Mouse (Mus musculus) G1E (cell line): ENCODE measurements around the gene Yy2. TPM values are rescaled to one million over a fixed set of nuclear protein-coding genes. Genes with fewer than 3 reads are reported as not detected.
A peak's percentile ranks its signal among the peaks of the same experiment; 100 is the strongest.

Experiments
- ATAC-seq: 2 replicates; pipeline ENCODE4 v1.8.0; 2016; ENCODE audit warnings: mild to moderate bottlenecking; ENCODE audit not compliant: insufficient number of reproducible peaks, poor library complexity, low FRiP score, severe bottlenecking; ENCODE audit errors: extremely low read depth
- DNase-seq: peaks from one replicate; pipeline ENCODE4 v3.0.0; 2012; ENCODE audit warnings: low spot score
- H3K27me3 ChIP-seq: 2 replicates; pipeline ENCODE4 v1.6.1; 2012; ENCODE audit warnings: mild to moderate bottlenecking, low read length, inconsistent platforms; ENCODE audit not compliant: insufficient read depth
- H3K36me3 ChIP-seq: replicated peaks from 2 replicates; pipeline ENCODE3; 2012; ENCODE audit warnings: mild to moderate bottlenecking, inconsistent platforms
- H3K4me1 ChIP-seq: 2 replicates; pipeline ENCODE4 v1.6.1; 2012; ENCODE audit warnings: low read depth, low read length, inconsistent platforms, mixed read lengths; ENCODE audit not compliant: insufficient read depth
- H3K4me3 ChIP-seq: 2 replicates; pipeline ENCODE4 v1.5.1; 2012; ENCODE audit warnings: low read depth, mild to moderate bottlenecking, inconsistent platforms, low read length, moderate library complexity, mixed read lengths
- H3K9me3 ChIP-seq: replicated peaks from 2 replicates; pipeline ENCODE4 v1.6.1; 2012; ENCODE audit warnings: inconsistent platforms
- CTCF ChIP-seq: IDR thresholded peaks from 2 replicates; pipeline ENCODE4 v1.5.1; 2012; ENCODE audit warnings: low read depth, low read length, inconsistent platforms, mixed read lengths
- GATA1 ChIP-seq: IDR thresholded peaks from 2 replicates; pipeline ENCODE4 v1.6.1; 2012; ENCODE audit warnings: borderline replicate concordance, low read length, inconsistent platforms, mixed read lengths
- GATA2 ChIP-seq: IDR thresholded peaks from 2 replicates; pipeline ENCODE4 v1.6.1; 2012; ENCODE audit warnings: low read depth, low read length, inconsistent platforms, borderline replicate concordance
- POLR2AphosphoS5 ChIP-seq: IDR thresholded peaks from 2 replicates; pipeline ENCODE4 v1.6.1; 2012; ENCODE audit warnings: low read depth, low read length, inconsistent platforms; ENCODE audit not compliant: insufficient replicate concordance
- TAL1 ChIP-seq: conservative IDR thresholded peaks from 2 replicates; pipeline ENCODE4 v1.6.1; 2012; ENCODE audit warnings: low read depth, low read length, inconsistent platforms, mixed read lengths
- polyA plus RNA-seq: library from polyadenylated mRNA; stranded (reverse); fragments of >175 nt; gene quantifications from 2 replicates; pipeline ENCODE4 v1.2.3, GENCODE M21; 2012
- total RNA-seq, 2 experiments: library from RNA; stranded (forward) in 1 of 2; stranded (reverse) in 1 of 2; fragments of 200-1000 nt in 1 of 2; fragments of >200 nt in 1 of 2; fragmentation: Nextera tagmentation in 1 of 2; gene quantifications; 2 replicates each; pipeline ENCODE4 v1.2.3; 2014 to 2017

Yy2 gene
- total and polyA plus RNA-seq, 3 experiments: 5.2 to 6.9 TPM; not detected in 1

DNA sequence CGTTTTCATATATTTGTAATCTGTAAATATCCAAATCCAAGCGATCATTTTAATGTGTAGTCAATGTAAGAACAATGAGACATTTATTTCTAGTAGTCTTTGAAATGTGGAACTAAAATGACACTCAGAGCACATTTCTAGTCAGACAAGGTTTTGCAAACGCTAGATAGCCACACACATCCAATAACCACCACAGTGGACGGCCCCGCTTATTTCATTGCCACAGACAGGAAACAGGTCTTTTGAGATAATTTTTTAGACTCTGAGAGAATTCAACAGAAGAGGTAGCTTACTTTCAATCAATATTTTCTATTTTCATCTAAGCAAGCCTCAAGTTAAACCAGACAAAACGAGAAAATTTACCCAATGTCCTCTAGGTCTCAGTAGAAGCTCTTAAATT, 27.1 kb upstream of the Yy2 start:
- Histone ChIP-seq H3K36me3 (peaks cover 3% of the 10 kb centered on the region), H3K27me3 (no peaks in the 10 kb centered on the region), H3K9me3 (no peaks in the 10 kb centered on the region), H3K4me1 (peaks cover 11% of the 10 kb centered on the region), H3K4me3 (no peak overlapping the region)
- ATAC-seq: peak; percentile 73
- DNase-seq: peak; percentile 1
- TF ChIP-seq TAL1 (no peak), POLR2AphosphoS5 (no peak), CTCF (no peak), GATA1 (no peak), GATA2 (no peak)

DNA sequence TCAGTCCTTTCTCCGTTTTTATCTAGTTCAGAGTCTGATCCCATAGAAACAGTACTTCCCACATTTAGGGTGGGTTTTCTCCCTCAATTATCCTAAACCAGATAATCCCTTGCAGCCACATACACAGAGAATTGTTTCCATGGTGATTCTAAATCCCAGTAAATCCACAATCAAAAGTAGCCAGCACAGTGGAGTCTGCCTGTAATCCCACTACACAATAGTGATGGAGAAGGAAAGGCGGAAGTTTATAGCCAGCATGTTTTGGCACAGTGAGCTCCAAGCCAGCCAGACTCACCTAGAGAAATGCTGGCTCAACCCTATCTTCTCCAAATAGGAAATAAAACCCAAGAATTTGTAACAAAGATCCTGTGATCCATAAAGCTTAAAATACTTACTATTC, 25.8 kb upstream of the Yy2 start:
- H3K27me3 ChIP-seq: no peaks in the 10 kb centered on the region
- no peak for TF ChIP-seq GATA2
- no peak for TF ChIP-seq CTCF
- no peak for TF ChIP-seq GATA1
- TF ChIP-seq TAL1: no peak
- TF ChIP-seq POLR2AphosphoS5: no peak
- DNase-seq (no peak), ATAC-seq (no peak)
- H3K4me3 ChIP-seq: no peak overlapping the region
- H3K4me1 ChIP-seq: peaks cover 11% of the 10 kb centered on the region
- H3K9me3 ChIP-seq: no peaks in the 10 kb centered on the region
- H3K36me3 ChIP-seq: peaks cover 12% of the 10 kb centered on the region

GRCm38 (mm10) chrX:157587001-157587400, 18.2 kb upstream of the Yy2 start:
- no peaks in the 10 kb centered on the region for H3K9me3 ChIP-seq
- no peak overlapping the region for H3K4me3 ChIP-seq
- DNase-seq (no peak), ATAC-seq (no peak)
- no peaks in the 10 kb centered on the region for H3K4me1 ChIP-seq
- TF ChIP-seq TAL1 (no peak), POLR2AphosphoS5 (no peak), GATA1 (no peak), GATA2 (no peak), CTCF (no peak)
- H3K36me3 ChIP-seq: peaks cover 55% of the 10 kb centered on the region
- no peaks in the 10 kb centered on the region for H3K27me3 ChIP-seq

- ATAC-seq: no peak
- Histone ChIP-seq H3K27me3 (no peaks in the 10 kb centered on the region), H3K9me3 (no peaks in the 10 kb centered on the region), H3K4me1 (no peaks in the 10 kb centered on the region), H3K4me3 (no peak overlapping the region), H3K36me3 (peaks cover 60% of the 10 kb centered on the region)
- DNase-seq: no peak
- no peak for TF ChIP-seq CTCF
- TF ChIP-seq TAL1: no peak
- TF ChIP-seq GATA1: no peak
- TF ChIP-seq GATA2: no peak
- TF ChIP-seq POLR2AphosphoS5: no peak
Observed at GRCm38 (mm10) chrX:157586397-157586796, 17.6 kb upstream of the Yy2 start.

- Histone ChIP-seq H3K36me3 (peaks cover 54% of the 10 kb centered on the region), H3K4me1 (no peaks in the 10 kb centered on the region), H3K4me3 (no peak overlapping the region), H3K9me3 (no peaks in the 10 kb centered on the region), H3K27me3 (no peaks in the 10 kb centered on the region)
- DNase-seq: no peak
- TF ChIP-seq POLR2AphosphoS5 (no peak), GATA2 (no peak), CTCF (no peak), GATA1 (no peak), TAL1 (no peak)
- ATAC-seq: no peak
Observed at GRCm38 (mm10) chrX:157579108-157579614, 10.4 kb upstream of the Yy2 start.

GRCm38 (mm10) chrX:157574683-157575082, 5.9 kb upstream of the Yy2 start:
- H3K36me3 ChIP-seq: peaks cover 39% of the 10 kb centered on the region
- no peaks in the 10 kb centered on the region for H3K4me1 ChIP-seq
- ATAC-seq (no peak), DNase-seq (no peak)
- TF ChIP-seq POLR2AphosphoS5 (no peak), GATA2 (no peak), TAL1 (no peak), CTCF (no peak), GATA1 (no peak)
- no peak overlapping the region for H3K4me3 ChIP-seq
- no peaks in the 10 kb centered on the region for H3K9me3 ChIP-seq
- H3K27me3 ChIP-seq: no peaks in the 10 kb centered on the region
